Mouse (Mus musculus) liver, embryonic 14.5 days (tissue): ENCODE measurements at regions not wholly inside any gene's neighbourhood (a gene's known extent, or its start where the extent isn't known, plus 50 kb on each side); places are given as distances from the start of the nearest gene placed in this dataset.

Experiments used
- CTCF ChIP-seq: IDR thresholded peaks from 2 replicates; pipeline ENCODE4 v1.5.1; 2016; ENCODE audit warnings: antibody characterized with exemption, low read depth, control low read depth
- EP300 ChIP-seq: IDR thresholded peaks from 2 replicates; pipeline ENCODE4 v1.6.1; 2016; ENCODE audit warnings: antibody characterized with exemption, low read depth

DNA sequence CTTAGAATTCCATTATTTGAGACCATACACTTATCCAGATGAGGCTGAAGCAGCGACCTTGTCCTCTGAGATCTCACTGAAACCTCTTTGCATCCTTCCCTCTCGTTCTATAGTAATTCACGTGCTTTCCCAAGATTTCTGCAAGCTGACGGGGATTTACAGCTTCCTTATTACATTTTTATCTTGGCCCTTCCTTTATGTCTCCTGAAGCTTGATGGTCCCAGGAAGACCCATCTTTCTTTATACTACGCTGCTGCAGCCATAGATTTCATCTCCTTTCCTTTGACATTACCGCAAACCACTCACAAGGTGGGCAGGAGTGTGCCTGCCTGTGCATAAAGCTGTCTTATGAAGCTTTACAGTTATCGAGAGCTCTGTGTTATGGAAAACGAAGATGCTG lies 63.3 kb upstream of the Rbms3 start:
- no peak for TF ChIP-seq CTCF
- no peak for TF ChIP-seq EP300
